Mouse (Mus musculus) adrenal gland, postnatal 14 days (tissue): ENCODE data around the gene Igsf3. TPM values are rescaled to one million over a fixed set of nuclear protein-coding genes. Genes with fewer than 3 reads are reported as not detected.
"Not testable (repeated sequence)": the region's sequence is repeated elsewhere in the genome, so short reads cannot be mapped to it uniquely, and the experiment has no call there.

ENCODE experiments used
- DNase-seq: peaks from one replicate; pipeline ENCODE4 v3.0.0; 2021; ENCODE audit warnings: mixed read lengths
- total RNA-seq: library from RNA; stranded (reverse); gene quantifications from 2 replicates; pipeline ENCODE4 v1.2.3, GENCODE M21; 2021

Igsf3 gene
- total RNA-seq, 1 experiment from 2014 or later = 5.1 TPM

DNA sequence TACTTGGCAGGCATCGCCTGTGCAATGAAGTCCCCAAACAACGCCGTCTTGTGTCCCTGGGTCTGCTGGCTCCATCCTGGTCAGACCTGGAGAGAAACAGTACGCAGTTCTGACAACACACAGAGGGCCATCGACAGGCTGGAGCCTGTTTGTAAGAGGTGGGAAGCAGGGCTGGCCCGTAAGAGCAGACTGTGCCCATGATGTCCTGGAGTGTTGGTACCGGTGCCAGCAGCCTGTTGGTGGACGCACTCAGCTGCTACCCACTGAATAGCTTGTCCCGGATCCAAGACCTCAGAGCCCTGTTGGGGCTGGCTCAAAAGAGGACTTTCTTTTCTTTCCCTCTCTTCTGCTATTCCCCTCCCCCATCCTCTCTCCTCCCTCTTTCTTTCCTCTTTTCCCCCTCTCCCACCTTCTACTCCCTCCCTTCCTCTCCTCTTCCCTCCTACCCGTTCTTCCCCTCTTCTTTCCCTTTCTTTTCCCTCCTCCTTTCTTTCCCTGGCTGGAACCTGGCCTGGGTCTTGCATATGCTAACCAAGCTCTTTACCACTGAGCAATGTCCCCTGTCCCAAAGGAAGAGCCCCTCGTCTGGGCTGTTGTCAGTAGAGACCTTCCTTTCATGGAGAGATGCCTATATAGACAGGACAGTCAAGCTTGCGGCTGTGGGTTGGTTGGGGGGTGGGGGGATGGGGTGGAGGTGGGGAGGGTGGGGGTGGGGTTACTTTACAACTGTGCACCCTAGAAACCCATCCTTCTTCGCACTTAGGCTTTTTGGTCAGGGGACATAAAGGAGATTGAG lies 27.9 kb downstream of the Igsf3 start:
- DNase-seq = no peak

DNA sequence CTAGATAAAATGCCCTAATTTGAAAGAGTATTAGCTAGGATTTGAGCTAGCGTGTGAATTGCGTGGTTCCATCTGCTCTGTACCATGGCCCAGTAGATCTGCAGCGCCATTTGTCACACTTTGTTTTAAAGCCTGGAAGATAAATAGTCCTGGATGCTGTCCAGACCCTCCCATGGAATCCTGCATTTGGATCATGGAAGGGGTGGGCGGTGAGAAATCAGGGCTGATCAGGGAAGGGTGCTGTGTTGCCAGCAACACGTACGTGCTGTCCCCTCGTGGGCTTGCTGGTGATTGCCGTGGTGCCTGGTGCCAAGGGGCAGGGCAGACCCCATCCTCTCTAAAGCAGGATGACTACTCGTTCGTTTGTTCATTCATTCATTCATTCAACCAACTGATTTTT lies 28.6 kb downstream of the Igsf3 start:
- peak; percentile 23 for DNase-seq

DNA sequence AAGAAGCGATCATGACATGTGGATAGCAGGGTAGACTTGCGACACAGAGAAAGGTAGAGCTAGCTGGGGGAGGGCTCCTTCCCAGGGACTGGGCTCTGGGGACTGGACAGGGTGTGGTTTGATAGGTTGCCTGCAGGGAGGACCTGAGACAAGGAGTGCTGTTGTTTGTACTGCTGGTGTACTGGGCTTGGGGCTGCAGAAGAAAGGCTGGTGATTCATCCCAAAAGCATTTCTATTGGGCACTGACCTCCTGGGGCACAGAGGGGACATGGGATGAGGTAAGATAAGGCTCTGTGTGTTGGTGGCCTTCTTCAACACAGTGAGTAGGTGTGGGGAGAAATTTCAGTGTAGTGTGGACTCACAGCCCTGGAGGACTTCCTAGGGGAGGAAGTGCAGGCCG lies 29.2 kb downstream of the Igsf3 start:
- peak; percentile 25 for DNase-seq

- DNase-seq = peak; percentile 29
Measured at GRCm38 (mm10) chr3:101407568-101407967, 30.7 kb downstream of the Igsf3 start.

GRCm38 (mm10) chr3:101408953-101409750 lies 32.3 kb downstream of the Igsf3 start:
- peak; percentile 52 for DNase-seq

DNA sequence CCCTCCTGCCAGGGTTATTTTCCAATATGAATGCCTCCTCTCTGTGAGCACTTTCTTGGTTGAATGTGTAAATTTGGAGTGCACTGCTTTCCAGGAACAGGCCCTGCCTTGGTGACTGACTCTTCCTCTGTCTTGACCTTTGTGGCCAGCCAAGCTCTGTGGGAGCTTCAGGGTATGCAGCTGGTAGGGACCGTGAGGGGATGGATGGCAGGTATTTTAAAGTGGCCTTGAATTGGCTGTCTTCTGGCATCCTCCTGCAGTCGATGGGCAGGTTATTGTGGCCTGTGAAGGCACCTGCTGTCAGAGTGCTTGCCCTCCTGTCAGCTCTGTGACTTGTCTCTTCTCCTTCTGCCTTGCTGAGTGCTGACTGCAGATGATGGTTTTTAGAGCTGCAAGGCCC lies 33.3 kb downstream of the Igsf3 start:
- DNase-seq = no peak

GRCm38 (mm10) chr3:101410745-101411144 lies 33.9 kb downstream of the Igsf3 start:
- no peak for DNase-seq

- DNase-seq = no peak
Measured at GRCm38 (mm10) chr3:101411626-101412025, 34.7 kb downstream of the Igsf3 start.

DNA sequence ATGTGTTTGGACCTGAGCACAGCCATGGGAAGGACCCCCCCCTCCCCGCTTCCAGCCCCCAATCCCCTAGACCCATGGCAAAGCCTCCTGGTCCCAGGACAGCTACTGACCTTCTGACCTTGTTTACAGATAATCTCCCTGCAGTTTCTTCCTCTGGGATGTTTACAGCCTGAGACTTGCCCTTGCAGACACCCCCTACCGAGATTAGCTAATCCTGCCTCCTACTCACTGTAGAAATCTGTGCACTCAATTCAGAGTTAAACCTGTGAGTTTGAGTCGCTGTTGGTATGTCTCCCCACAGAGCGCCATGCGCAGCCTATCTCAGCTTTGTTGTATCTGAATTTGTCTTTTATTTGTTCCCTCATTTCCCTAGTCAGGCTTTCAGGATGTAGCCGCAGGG lies 35.2 kb downstream of the Igsf3 start:
- no peak for DNase-seq

DNA sequence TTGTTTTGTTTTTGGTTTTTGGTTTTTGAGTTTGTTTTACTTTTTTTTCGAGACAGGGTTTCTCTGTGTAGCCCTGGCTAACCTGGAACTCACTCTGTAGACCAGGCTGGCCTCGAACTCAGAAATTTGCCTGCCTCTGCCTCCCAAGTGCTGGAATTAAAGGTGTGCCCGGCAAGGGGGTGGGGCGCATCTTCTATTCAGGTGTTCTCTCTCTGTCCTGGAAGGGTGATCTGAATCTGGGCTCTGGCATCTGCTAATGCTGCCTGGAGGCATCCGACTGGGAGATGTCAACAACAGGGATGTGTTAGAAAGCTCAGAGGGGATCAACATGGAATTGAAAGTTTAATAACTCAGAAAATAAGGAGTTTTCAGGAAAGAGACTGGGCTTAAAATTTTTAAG lies 36.1 kb downstream of the Igsf3 start:
- DNase-seq = not testable (repeated sequence)

- no peak for DNase-seq
Measured at GRCm38 (mm10) chr3:101418740-101419652, 42.1 kb downstream of the Igsf3 start.

GRCm38 (mm10) chr3:101419653-101419994 lies 42.7 kb downstream of the Igsf3 start:
- no peak for DNase-seq

DNA sequence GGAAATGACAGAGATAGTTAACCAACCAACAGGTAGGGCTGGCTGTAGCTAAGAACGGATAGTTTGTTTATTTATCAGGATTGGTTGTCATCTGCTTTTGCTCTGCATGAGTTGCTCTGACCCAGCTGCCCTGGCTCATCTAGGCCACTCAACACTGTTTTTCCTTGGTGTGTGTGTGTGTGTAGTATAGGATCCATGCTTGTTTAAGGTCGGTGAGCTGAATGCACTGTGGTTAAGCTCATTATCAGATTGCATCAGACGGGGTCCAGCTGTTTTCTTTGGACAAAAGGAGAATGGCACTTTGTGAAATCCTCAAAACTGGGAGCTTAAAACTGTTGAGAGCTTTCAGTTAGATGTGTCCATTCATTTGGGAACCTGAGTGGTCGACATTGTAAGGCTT lies 46.3 kb downstream of the Igsf3 start:
- no peak for DNase-seq

DNA sequence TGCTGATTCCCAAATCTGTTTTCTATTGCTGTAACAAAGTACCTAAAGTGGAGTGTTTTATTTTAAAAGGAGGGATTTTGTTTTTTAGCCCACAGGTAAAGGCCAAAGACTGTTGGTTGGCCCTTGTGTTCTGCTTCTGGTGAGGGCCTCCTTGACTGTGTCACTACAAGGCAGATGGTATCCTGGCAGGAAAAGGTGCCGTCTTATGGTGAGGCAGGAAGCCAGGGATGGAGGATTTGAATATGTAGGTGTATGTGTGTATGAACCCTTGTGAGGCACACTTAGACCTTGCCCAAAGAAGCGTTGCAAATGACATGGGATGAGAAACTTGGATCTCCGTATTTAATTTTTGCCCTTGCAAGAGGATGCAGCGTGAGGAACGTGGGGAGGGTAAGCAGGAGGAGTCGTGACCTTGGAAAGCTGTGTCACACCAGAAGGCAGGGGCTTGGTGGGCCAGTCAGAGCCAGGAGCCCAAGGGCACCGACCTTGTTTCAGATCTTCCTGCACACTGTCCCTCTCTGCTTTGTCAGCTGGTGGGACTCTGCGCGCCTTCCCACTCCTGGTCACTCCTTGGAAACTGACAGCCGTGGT lies 47.5 kb downstream of the Igsf3 start:
- peak; percentile 57 for DNase-seq

- DNase-seq = peak; percentile 17
Measured at GRCm38 (mm10) chr3:101429982-101430754, 53.3 kb downstream of the Igsf3 start.

GRCm38 (mm10) chr3:101430755-101431115 lies 53.9 kb downstream of the Igsf3 start:
- DNase-seq = no peak

DNA sequence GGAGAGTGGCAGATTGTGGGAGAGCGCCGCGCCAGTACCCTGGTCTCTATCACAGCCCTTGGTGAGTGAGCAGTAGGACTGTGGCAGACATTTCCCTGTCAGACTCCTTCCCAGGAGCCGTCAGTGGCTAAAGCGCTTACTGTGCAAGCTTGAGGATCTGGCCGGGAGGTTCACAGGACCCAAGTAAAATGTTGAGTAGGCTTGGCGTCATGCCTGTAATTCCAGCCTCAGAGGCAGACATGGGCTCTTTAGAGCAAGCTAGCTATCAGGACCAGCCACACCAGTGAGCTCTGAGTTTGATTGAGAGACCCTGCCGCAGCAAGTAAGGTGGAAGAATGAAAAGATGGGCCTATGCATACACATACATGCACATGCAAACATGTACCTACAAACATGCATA lies 58.8 kb downstream of the Igsf3 start:
- no peak for DNase-seq

DNA sequence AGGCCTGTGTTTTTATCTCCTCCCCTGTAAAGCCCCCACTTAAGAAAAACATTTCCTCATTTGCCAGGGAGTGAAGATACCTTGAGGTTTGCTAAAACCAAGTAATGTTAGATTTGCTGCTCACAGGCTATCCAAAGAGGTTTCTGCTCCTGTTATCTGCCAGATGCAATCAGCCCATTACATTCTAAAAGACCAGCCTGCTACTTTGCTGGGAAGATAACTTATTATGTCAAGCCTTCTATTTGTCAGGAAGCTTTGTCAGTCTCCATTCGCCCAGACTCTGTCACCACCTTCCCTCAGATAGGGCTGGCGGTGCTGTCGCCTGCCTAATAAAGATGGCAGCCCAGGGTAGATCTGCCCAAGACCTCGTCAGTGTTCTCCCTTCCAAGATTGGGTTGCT lies 59.6 kb downstream of the Igsf3 start:
- DNase-seq = no peak

DNA sequence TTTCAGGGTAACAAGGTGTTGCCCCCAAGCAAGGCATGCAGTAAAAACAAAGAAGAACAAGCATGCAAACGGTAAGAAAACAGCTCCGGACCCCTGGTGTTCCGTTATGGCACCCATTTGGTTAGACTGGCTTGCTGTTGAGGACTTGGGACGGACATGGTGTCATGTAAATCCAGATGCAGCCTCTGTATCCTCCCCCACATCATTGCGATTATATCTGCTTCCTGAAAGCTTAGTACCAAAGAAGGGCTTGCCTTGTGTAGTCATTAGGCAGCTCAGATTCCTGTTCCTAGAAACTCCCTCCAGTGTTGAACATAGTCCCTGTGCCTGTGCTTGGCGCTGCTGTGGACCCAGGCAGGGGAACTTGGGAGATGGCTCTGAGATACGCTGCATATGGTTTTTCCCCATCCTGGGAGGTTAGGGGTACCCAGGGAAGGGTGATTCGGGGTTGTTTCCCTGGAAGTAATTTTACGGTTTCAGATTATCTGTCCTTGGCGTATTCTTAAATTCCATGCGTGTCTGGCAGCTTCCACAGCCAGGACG lies 60.2 kb downstream of the Igsf3 start:
- no peak for DNase-seq

- DNase-seq = no peak
Measured at GRCm38 (mm10) chr3:101443265-101443881, 66.5 kb downstream of the Igsf3 start.

GRCm38 (mm10) chr3:101444437-101444836 lies 67.6 kb downstream of the Igsf3 start:
- no peak for DNase-seq
